Mouse (Mus musculus) lung, postnatal 0 days (tissue): ENCODE measurements around the gene Kat8. TPM values are rescaled to one million over a fixed set of nuclear protein-coding genes. Genes with fewer than 3 reads are reported as not detected.

ENCODE experiments used
- ATAC-seq: fragments of 200-750 bp; cut with Nextera tagmentation; 2 replicates; pipeline ENCODE4 v1.8.0; 2017; ENCODE audit warnings: moderate library complexity
- DNase-seq: peaks from one replicate; pipeline ENCODE4 v3.0.0-alpha.2; 2016; ENCODE audit warnings: low spot score
- H3K27ac ChIP-seq: fragments of 300-500 bp; sonication (generic); 2 replicates; pipeline ENCODE4 v1.5.1; 2014; ENCODE audit warnings: antibody characterized with exemption, mild to moderate bottlenecking, low read length, mixed read lengths
- H3K27me3 ChIP-seq: fragments of 300-500 bp; sonication (generic); replicated peaks from 2 replicates; pipeline ENCODE4 v1.6.1; 2014; ENCODE audit warnings: low read length, mixed read lengths; ENCODE audit not compliant: insufficient read depth
- H3K36me3 ChIP-seq: fragments of 300-500 bp; sonication (generic); 2 replicates; pipeline ENCODE4 v1.6.1; 2014; ENCODE audit warnings: low read length, mixed read lengths; ENCODE audit not compliant: insufficient read depth
- H3K4me1 ChIP-seq: fragments of 300-500 bp; sonication (generic); 2 replicates; pipeline ENCODE4 v1.6.1; 2014; ENCODE audit warnings: antibody characterized with exemption, low read depth, low read length, mixed read lengths; ENCODE audit not compliant: insufficient read depth
- H3K4me2 ChIP-seq: fragments of 300-500 bp; sonication (generic); replicated peaks from 2 replicates; pipeline ENCODE4 v1.6.1; 2014; ENCODE audit warnings: low read depth, mild to moderate bottlenecking, low read length, moderate library complexity, mixed read lengths
- H3K4me3 ChIP-seq: fragments of 300-500 bp; sonication (generic); 2 replicates; pipeline ENCODE4 v1.5.1; 2014; ENCODE audit warnings: low read depth, low read length
- H3K9ac ChIP-seq: fragments of 300-500 bp; sonication (generic); replicated peaks from 2 replicates; pipeline ENCODE4 v1.6.1; 2014; ENCODE audit warnings: low read depth, mild to moderate bottlenecking
- H3K9me3 ChIP-seq: fragments of 300-500 bp; sonication (generic); 2 replicates; pipeline ENCODE4 v1.6.1; 2016; ENCODE audit warnings: low read length, mixed read lengths
- CTCF ChIP-seq: IDR thresholded peaks from 2 replicates; pipeline ENCODE4 v1.5.1; 2016; ENCODE audit warnings: antibody characterized with exemption, mild to moderate bottlenecking
- EP300 ChIP-seq: IDR thresholded peaks from 2 replicates; pipeline ENCODE4 v1.6.1; 2016; ENCODE audit warnings: antibody characterized with exemption, mild to moderate bottlenecking, control low read depth
- WGBS: fragments of 180-500 bp; shearing (Covaris S2); extraction: QIAGEN DNeasy Blood & Tissue Kit; methylation state at CpG from one replicate; pipeline ENCODE4 v1.1.7; 2014; 5-methylcytosine and 5-hydroxymethylcytosine counted together
- polyA plus RNA-seq: library from polyadenylated mRNA; unstranded; fragments of >200 nt; fragmentation: Nextera tagmentation; extraction: Ambion mirVana; gene quantifications from 2 replicates; pipeline ENCODE4 v1.2.1, GENCODE M21; 2015

Gene Kat8
- polyA plus RNA-seq, 1 experiment from 2014 or later = 21.1 TPM

DNA sequence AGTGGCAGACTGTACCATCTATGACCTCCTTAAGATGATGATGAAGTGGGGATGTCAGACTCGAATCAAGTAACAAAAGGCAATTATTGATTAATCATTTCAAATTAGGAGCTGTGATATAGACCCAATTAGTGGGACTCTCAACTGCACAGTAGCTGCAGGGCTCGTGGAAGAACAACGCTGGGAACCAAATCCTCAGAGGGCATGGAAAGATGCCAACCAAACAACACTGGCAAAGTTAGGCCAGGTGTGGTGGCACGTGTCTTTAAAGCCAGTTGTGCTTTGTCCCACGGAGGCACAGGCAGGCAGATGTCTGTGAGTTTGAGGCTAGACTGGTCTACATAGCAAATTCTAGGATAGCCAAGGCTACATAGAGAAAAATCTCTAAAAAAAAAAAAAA is 18.3 kb downstream of the Kat8 start:
- H3K4me2 ChIP-seq = peak overlapping the region; percentile 39
- TF ChIP-seq EP300 (no peak), CTCF (no peak)
- ATAC-seq (no peak), DNase-seq (no peak)
- no peaks in the 10 kb centered on the region for H3K9me3 ChIP-seq
- H3K36me3 ChIP-seq = no peaks in the 10 kb centered on the region
- H3K27me3 ChIP-seq = no peaks in the 10 kb centered on the region
- 60% methylated on average over 5 of the region's 5 CpGs for WGBS
- H3K4me1 ChIP-seq = peaks cover 4% of the 10 kb centered on the region; the same call in 1 of the 2 replicates
- peak overlapping the region; percentile 95 for H3K27ac ChIP-seq
- H3K4me3 ChIP-seq = no peak overlapping the region
- no peak overlapping the region for H3K9ac ChIP-seq

DNA sequence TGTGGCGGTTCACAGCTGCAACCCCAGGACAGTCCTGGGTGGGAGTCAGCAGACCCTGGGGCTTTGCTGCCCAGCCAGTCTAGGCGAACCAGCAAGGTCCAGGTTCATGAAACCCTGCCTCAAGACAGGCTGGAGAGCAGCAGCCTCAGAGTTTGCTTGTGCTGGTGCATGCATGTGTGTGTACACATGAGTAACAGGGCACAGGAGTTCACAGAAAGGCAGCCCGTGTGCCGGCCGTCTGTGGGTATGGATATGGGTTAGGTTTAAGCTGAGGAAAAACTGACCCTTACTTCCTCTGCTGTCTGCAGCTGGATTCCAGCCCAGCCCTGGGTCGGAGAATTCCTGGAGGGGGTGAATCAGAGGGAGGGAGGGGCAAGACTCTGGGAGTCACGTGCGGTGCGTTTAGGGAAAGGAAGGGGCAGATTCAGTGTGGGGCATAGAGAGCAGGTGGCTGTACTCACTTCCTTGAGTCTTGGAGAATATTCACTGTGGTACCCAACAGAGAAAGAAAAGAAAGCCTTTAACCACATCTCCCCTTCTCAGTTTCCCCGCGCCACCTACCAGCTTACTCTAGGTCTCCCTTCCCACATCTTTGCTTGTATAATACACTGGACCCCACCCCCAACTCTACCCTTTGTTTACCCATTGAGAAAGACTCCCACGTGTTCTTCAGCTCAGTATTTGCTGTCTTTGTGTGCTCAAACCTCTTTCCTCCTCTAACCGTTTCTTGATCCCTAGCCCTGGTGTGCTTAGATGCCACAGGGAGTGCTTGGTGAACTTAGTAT is 19.2 kb downstream of the Kat8 start:
- Histone ChIP-seq H3K4me3 (no peak overlapping the region), H3K9ac (no peak overlapping the region)
- TF ChIP-seq CTCF (no peak), EP300 (peak; percentile 59)

GRCm38 (mm10) chr7:127932273-127933031 is 20.1 kb downstream of the Kat8 start:
- no peaks in the 10 kb centered on the region for H3K36me3 ChIP-seq
- 26% methylated on average over 13 of the region's 13 CpGs for WGBS
- peak; percentile 62 for ATAC-seq
- no peaks in the 10 kb centered on the region for H3K27me3 ChIP-seq
- H3K4me3 ChIP-seq = no peak overlapping the region
- H3K4me2 ChIP-seq = peak overlapping the region; percentile 30
- TF ChIP-seq EP300 (peak; percentile 88), CTCF (peak; percentile 27)
- peak; percentile 89 for DNase-seq
- no peaks in the 10 kb centered on the region for H3K9me3 ChIP-seq
- peaks cover 10% of the 10 kb centered on the region; the same call in 1 of the 2 replicates for H3K4me1 ChIP-seq
- H3K27ac ChIP-seq = peak overlapping the region; percentile 95
- 0 out of 2 replicates have a peak overlapping the region, but pooled peaks have one; percentile 8 for H3K9ac ChIP-seq

More for the DNA sequence above, 19.2 kb downstream of the Kat8 start:
- peaks cover 10% of the 10 kb centered on the region; the same call in 1 of the 2 replicates for H3K4me1 ChIP-seq
- peak overlapping the region; percentile 30 for H3K4me2 ChIP-seq
- DNase-seq = peak; percentile 86
- H3K27ac ChIP-seq = peak overlapping the region; percentile 95
- ATAC-seq = peak; percentile 34
- no peaks in the 10 kb centered on the region for H3K36me3 ChIP-seq
- H3K9me3 ChIP-seq = no peaks in the 10 kb centered on the region
- no peaks in the 10 kb centered on the region for H3K27me3 ChIP-seq
- 18% methylated on average over 13 of the region's 13 CpGs for WGBS

- H3K4me2 ChIP-seq = no peak overlapping the region
- no peaks in the 10 kb centered on the region for H3K27me3 ChIP-seq
- H3K9ac ChIP-seq = no peak overlapping the region
- peaks cover 10% of the 10 kb centered on the region; the same call in 1 of the 2 replicates for H3K4me1 ChIP-seq
- no peak for ATAC-seq
- 58% methylated on average over 5 of the region's 5 CpGs for WGBS
- peak overlapping the region; percentile 95; the same call in 1 of the 2 replicates for H3K27ac ChIP-seq
- H3K4me3 ChIP-seq = no peak overlapping the region
- TF ChIP-seq CTCF = no peak
- TF ChIP-seq EP300 = no peak
- H3K9me3 ChIP-seq = no peaks in the 10 kb centered on the region
- no peaks in the 10 kb centered on the region for H3K36me3 ChIP-seq
- DNase-seq = no peak
These were observed 21.8 kb downstream of the Kat8 start for GRCm38 (mm10) chr7:127934075-127934474.

DNA sequence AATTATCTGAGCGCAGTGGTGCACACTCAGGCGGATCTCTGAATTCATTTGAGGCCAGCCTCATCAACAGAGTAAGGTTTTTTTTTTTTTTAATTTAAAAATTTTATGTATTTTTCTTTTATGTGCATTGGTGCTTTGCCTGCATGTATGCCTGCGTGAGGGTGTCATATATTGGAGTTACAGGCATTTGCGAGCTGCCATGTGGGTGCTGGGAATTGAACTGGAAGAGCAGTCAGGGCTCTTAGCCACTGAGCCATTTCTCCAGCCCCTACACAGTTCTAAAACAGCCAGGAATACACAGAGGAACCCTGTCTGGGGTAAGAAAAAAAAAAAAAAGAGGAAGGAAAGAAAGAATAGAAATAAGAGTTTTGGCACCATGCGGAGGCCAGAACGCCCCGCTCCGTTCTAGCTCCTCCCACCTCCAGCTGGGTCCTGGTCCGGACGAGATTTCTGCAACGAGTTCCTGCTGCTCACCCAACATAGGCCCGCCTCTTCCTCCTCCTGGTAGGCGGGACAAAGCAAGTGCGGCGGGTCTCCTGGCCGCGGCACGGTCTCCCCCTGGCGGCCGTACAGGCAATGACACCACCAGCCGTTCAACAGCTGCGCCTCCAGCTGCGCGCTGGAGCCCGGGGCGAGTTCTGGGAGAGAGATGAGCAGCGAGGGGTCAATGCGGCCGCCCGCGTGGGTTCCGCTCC is 22.9 kb downstream of the Kat8 start:
- TF ChIP-seq CTCF (peak; percentile 99), EP300 (no peak)
- peak overlapping the region; percentile 51 for H3K9ac ChIP-seq
- H3K4me3 ChIP-seq = peak overlapping the region; percentile 64
- no peaks in the 10 kb centered on the region for H3K27me3 ChIP-seq
- H3K27ac ChIP-seq = peak overlapping the region; percentile 95; the same call in 1 of the 2 replicates
- WGBS = 6% methylated on average over 31 of the region's 32 CpGs
- no peaks in the 10 kb centered on the region for H3K9me3 ChIP-seq
- H3K4me2 ChIP-seq = peak overlapping the region; percentile 99
- no peaks in the 10 kb centered on the region for H3K36me3 ChIP-seq
- peak; percentile 88 for ATAC-seq
- DNase-seq = peak; percentile 99
- H3K4me1 ChIP-seq = peaks cover 10% of the 10 kb centered on the region; the same call in 1 of the 2 replicates
